Mouse (Mus musculus): Measurements from ENCODE around the gene Crabp1. TPM values are rescaled to one million over a fixed set of nuclear protein-coding genes. Genes with fewer than 3 reads are reported as not detected.

Gene Crabp1
- total and polyA plus RNA-seq, 3 experiments = not detected

- H3K79me2 ChIP-seq (ENCODE audit: control insufficient read depth, insufficient read depth, low read length, poor library complexity) = no peaks in the 10 kb centered on the region
- H3K27me3 ChIP-seq (ENCODE audit: control insufficient read depth in 1 of 2, insufficient read depth in 2 of 2, low read length in 2 of 2) = peaks cover 0 to 2% of the 10 kb centered on the region in 2 experiments; a peak in 1 of 4 replicates
These were observed 14.2 kb upstream of the Crabp1 start for GRCm38 (mm10) chr9:54750215-54750981.

GRCm38 (mm10) chr9:54751684-54752083, 12.9 kb upstream of the Crabp1 start:
- TF ChIP-seq ZNF384 (IDR thresholded peaks at IDR 0.05; ENCODE audit: low read depth, low read length) = no peak
- TF ChIP-seq NRF1 (IDR thresholded peaks at IDR 0.05; ENCODE audit: insufficient read depth, low read depth, low read length, poor library complexity, severe bottlenecking) = no peak
- peak; percentile 54; the same call in 1 of the 2 replicates for TF ChIP-seq MAFK (IDR thresholded peaks at IDR 0.05; ENCODE audit: borderline replicate concordance, low read depth, low read length)
- no peaks in the 10 kb centered on the region for H3K9me3 ChIP-seq (replicated peaks; ENCODE audit: insufficient read depth, low read length)
- H3K36me3 ChIP-seq (ENCODE audit: control insufficient read depth in 1 of 2, insufficient read depth in 2 of 2, low read length in 2 of 2) = no peaks in the 10 kb centered on the region
- H3K9ac ChIP-seq (ENCODE audit: control insufficient read depth, low read depth, low read length, poor library complexity, severe bottlenecking) = no peak overlapping the region
- no peak overlapping the region for H3K27ac ChIP-seq (ENCODE audit: control insufficient read depth, low read depth, low read length)
- no peak for DNase-seq (ENCODE audit: low read depth, low spot score)
- H3K4me3 ChIP-seq (ENCODE audit: control insufficient read depth in 1 of 2, insufficient read depth in 1 of 2, low read depth in 2 of 2, low read length in 2 of 2) = no peak overlapping the region
- peaks cover 0 to 4% of the 10 kb centered on the region in 2 experiments; a peak in 1 of 4 replicates for H3K27me3 ChIP-seq (ENCODE audit: control insufficient read depth in 1 of 2, insufficient read depth in 2 of 2, low read length in 2 of 2)
- H3K79me2 ChIP-seq (ENCODE audit: control insufficient read depth, insufficient read depth, low read length, poor library complexity) = no peaks in the 10 kb centered on the region
- peaks cover 0 to 4% of the 10 kb centered on the region in 2 experiments; a peak in 2 of 4 replicates for H3K4me1 ChIP-seq (ENCODE audit: control insufficient read depth in 1 of 2, insufficient read depth in 2 of 2, low read length in 2 of 2)

More at GRCm38 (mm10) chr9:54750215-54750981, 14.2 kb upstream of the Crabp1 start:
- Histone ChIP-seq H3K9ac (ENCODE audit: control insufficient read depth, low read depth, low read length, poor library complexity, severe bottlenecking) (no peak overlapping the region), H3K27ac (ENCODE audit: control insufficient read depth, low read depth, low read length) (no peak overlapping the region), H3K9me3 (replicated peaks; ENCODE audit: insufficient read depth, low read length) (no peaks in the 10 kb centered on the region), H3K4me3 (ENCODE audit: control insufficient read depth in 1 of 2, insufficient read depth in 1 of 2, low read depth in 2 of 2, low read length in 2 of 2) (no peak overlapping the region), H3K4me1 (ENCODE audit: control insufficient read depth in 1 of 2, insufficient read depth in 2 of 2, low read length in 2 of 2) (peaks cover 0 to 4% of the 10 kb centered on the region in 2 experiments; a peak in 2 of 4 replicates), H3K36me3 (ENCODE audit: control insufficient read depth in 1 of 2, insufficient read depth in 2 of 2, low read length in 2 of 2) (no peaks in the 10 kb centered on the region)
- DNase-seq (ENCODE audit: low read depth, low spot score) = peak; percentile 17
- no peak for TF ChIP-seq NRF1 (IDR thresholded peaks at IDR 0.05; ENCODE audit: insufficient read depth, low read depth, low read length, poor library complexity, severe bottlenecking)
- TF ChIP-seq E2F4 (IDR thresholded peaks at IDR 0.05; ENCODE audit: borderline replicate concordance, low read depth, low read length) = no peak
- no peak for TF ChIP-seq RAD21 (IDR thresholded peaks at IDR 0.05; ENCODE audit: low read depth, low read length)
- TF ChIP-seq MXI1 (IDR thresholded peaks at IDR 0.05; ENCODE audit: low read depth, low read length) = no peak
- no peak for TF ChIP-seq POLR2AphosphoS2 (IDR thresholded peaks at IDR 0.05; ENCODE audit: low read length)
- TF ChIP-seq ELF1 (IDR thresholded peaks at IDR 0.05; ENCODE audit: low read depth, low read length) = no peak
- no peak for TF ChIP-seq CTCF (IDR thresholded peaks at IDR 0.05 in 2 of 3, conservative IDR thresholded peaks at IDR 0.05 in 1 of 3; ENCODE audit: control insufficient read depth in 1 of 3, insufficient read depth in 1 of 3, low read depth in 2 of 3, low read length in 3 of 3, poor library complexity in 1 of 3, severe bottlenecking in 1 of 3)
- TF ChIP-seq USF1 (IDR thresholded peaks at IDR 0.05; ENCODE audit: low read depth, low read length) = no peak
- no peak for TF ChIP-seq SIN3A (IDR thresholded peaks at IDR 0.05; ENCODE audit: low read length)
- TF ChIP-seq SMC3 (IDR thresholded peaks at IDR 0.05; ENCODE audit: low read depth, low read length) = no peak
- no peak for TF ChIP-seq KAT2A (conservative IDR thresholded peaks at IDR 0.05; ENCODE audit: low read depth, low read length)
- TF ChIP-seq EP300 (IDR thresholded peaks at IDR 0.05; ENCODE audit: low read depth in 1 of 2, low read length in 2 of 2) = no peak
- TF ChIP-seq CHD2 (IDR thresholded peaks at IDR 0.05; ENCODE audit: low read length) = no peak

All from MEL (cell line).